Mouse (Mus musculus): ENCODE measurements at regions not wholly inside any gene's neighbourhood (a gene's known extent, or its start where the extent isn't known, plus 50 kb on each side); places are given as distances from the start of the nearest gene placed in this dataset.
A peak's percentile ranks its signal among the peaks of the same experiment; 100 is the strongest.

- Histone ChIP-seq H3K27me3 (replicated peaks; ENCODE audit: low read depth, poor library complexity, severe bottlenecking) (peaks cover 23% of the 10 kb centered on the region), H3K9me3 (no peaks in the 10 kb centered on the region), H3K4me1 (peaks cover 17% of the 10 kb centered on the region), H3K4me3 (peak overlapping the region; percentile 44), H3K27ac (replicated peaks) (peak overlapping the region; percentile 57; the same call in 1 of the 2 replicates), H3K36me3 (replicated peaks) (no peaks in the 10 kb centered on the region)
- peak; percentile 22 for DNase-seq (ENCODE audit: low spot score)
- WGBS, result 39% methylated on average over 22 of the region's 22 CpGs
Observed at GRCm38 (mm10) chr13:71104419-71105228, 263.0 kb upstream of the Adamts16 start.

GRCm38 (mm10) chr13:71084301-71084700, 242.7 kb upstream of the Adamts16 start:
- DNase-seq (ENCODE audit: low spot score), result no peak
- Histone ChIP-seq H3K4me3 (no peak overlapping the region), H3K27ac (replicated peaks) (no peak overlapping the region), H3K9me3 (no peaks in the 10 kb centered on the region), H3K27me3 (replicated peaks; ENCODE audit: low read depth, poor library complexity, severe bottlenecking) (no peaks in the 10 kb centered on the region), H3K36me3 (replicated peaks) (no peaks in the 10 kb centered on the region), H3K4me1 (peaks cover 20% of the 10 kb centered on the region)
- WGBS, result 50% methylated on average over 6 of the region's 6 CpGs

GRCm38 (mm10) chr13:71075916-71076315, 234.3 kb upstream of the Adamts16 start:
- H3K27me3 ChIP-seq (replicated peaks; ENCODE audit: low read depth, poor library complexity, severe bottlenecking), result 0 out of 2 replicates have a peak, but pooled peaks cover 4% of the 10 kb centered on the region
- H3K4me3 ChIP-seq, result no peak overlapping the region
- H3K4me1 ChIP-seq, result peaks cover 7% of the 10 kb centered on the region; the same call in 1 of the 2 replicates
- no peak overlapping the region for H3K27ac ChIP-seq (replicated peaks)
- H3K36me3 ChIP-seq (replicated peaks), result no peaks in the 10 kb centered on the region
- no peaks in the 10 kb centered on the region for H3K9me3 ChIP-seq
- DNase-seq (ENCODE audit: low spot score), result no peak
- WGBS, result 94% methylated on average over 4 of the region's 4 CpGs

GRCm38 (mm10) chr13:71074012-71074411, 232.4 kb upstream of the Adamts16 start:
- DNase-seq (ENCODE audit: low spot score), result peak; percentile 19
- H3K4me3 ChIP-seq, result no peak overlapping the region
- H3K36me3 ChIP-seq (replicated peaks), result no peaks in the 10 kb centered on the region
- H3K27ac ChIP-seq (replicated peaks), result no peak overlapping the region
- H3K9me3 ChIP-seq, result no peaks in the 10 kb centered on the region
- peaks cover 8% of the 10 kb centered on the region for H3K4me1 ChIP-seq
- 52% methylated on average over 10 of the region's 10 CpGs for WGBS
- H3K27me3 ChIP-seq (replicated peaks; ENCODE audit: low read depth, poor library complexity, severe bottlenecking), result 0 out of 2 replicates have a peak, but pooled peaks cover 4% of the 10 kb centered on the region

GRCm38 (mm10) chr13:71068757-71069201, 227.2 kb upstream of the Adamts16 start:
- 0 out of 2 replicates have a peak overlapping the region, but pooled peaks have one; percentile 21 for H3K4me3 ChIP-seq
- H3K27ac ChIP-seq (replicated peaks), result peak overlapping the region; percentile 63
- H3K36me3 ChIP-seq (replicated peaks), result no peaks in the 10 kb centered on the region
- WGBS, result 49% methylated on average over 11 of the region's 11 CpGs
- no peaks in the 10 kb centered on the region; the same call in 1 of the 2 replicates for H3K27me3 ChIP-seq (replicated peaks; ENCODE audit: low read depth, poor library complexity, severe bottlenecking)
- peaks cover 22% of the 10 kb centered on the region for H3K4me1 ChIP-seq
- peak; percentile 40 for DNase-seq (ENCODE audit: low spot score)
- no peaks in the 10 kb centered on the region for H3K9me3 ChIP-seq

GRCm38 (mm10) chr13:71068011-71068410, 226.4 kb upstream of the Adamts16 start:
- H3K27ac ChIP-seq (replicated peaks), result no peak overlapping the region
- peak; percentile 54 for DNase-seq (ENCODE audit: low spot score)
- H3K36me3 ChIP-seq (replicated peaks), result no peaks in the 10 kb centered on the region
- WGBS, result 23% methylated on average over 4 of the region's 4 CpGs
- no peak overlapping the region; the same call in 1 of the 2 replicates for H3K4me3 ChIP-seq
- no peaks in the 10 kb centered on the region; the same call in 1 of the 2 replicates for H3K27me3 ChIP-seq (replicated peaks; ENCODE audit: low read depth, poor library complexity, severe bottlenecking)
- peaks cover 22% of the 10 kb centered on the region for H3K4me1 ChIP-seq
- no peaks in the 10 kb centered on the region for H3K9me3 ChIP-seq

GRCm38 (mm10) chr13:71065568-71065967, 224.0 kb upstream of the Adamts16 start:
- Histone ChIP-seq H3K4me3 (no peak overlapping the region), H3K9me3 (no peaks in the 10 kb centered on the region), H3K27me3 (replicated peaks; ENCODE audit: low read depth, poor library complexity, severe bottlenecking) (no peaks in the 10 kb centered on the region; the same call in 1 of the 2 replicates), H3K27ac (replicated peaks) (no peak overlapping the region), H3K36me3 (replicated peaks) (no peaks in the 10 kb centered on the region), H3K4me1 (peaks cover 28% of the 10 kb centered on the region)
- no peak for DNase-seq (ENCODE audit: low spot score)
- WGBS, result 74% methylated on average over 1 of the region's 1 CpGs

- Histone ChIP-seq H3K27me3 (replicated peaks; ENCODE audit: low read depth, poor library complexity, severe bottlenecking) (no peaks in the 10 kb centered on the region; the same call in 1 of the 2 replicates), H3K27ac (replicated peaks) (no peak overlapping the region), H3K9me3 (no peaks in the 10 kb centered on the region), H3K4me1 (peaks cover 28% of the 10 kb centered on the region), H3K4me3 (no peak overlapping the region), H3K36me3 (replicated peaks) (no peaks in the 10 kb centered on the region)
- DNase-seq (ENCODE audit: low spot score), result no peak
- WGBS, result 83% methylated on average over 8 of the region's 8 CpGs
Observed at GRCm38 (mm10) chr13:71064590-71065307, 223.1 kb upstream of the Adamts16 start.

- 76% methylated on average over 21 of the region's 21 CpGs for WGBS
- Histone ChIP-seq H3K27me3 (replicated peaks; ENCODE audit: low read depth, poor library complexity, severe bottlenecking) (no peaks in the 10 kb centered on the region), H3K36me3 (replicated peaks) (no peaks in the 10 kb centered on the region), H3K9me3 (no peaks in the 10 kb centered on the region), H3K4me3 (no peak overlapping the region), H3K4me1 (0 out of 2 replicates have a peak, but pooled peaks cover 4% of the 10 kb centered on the region), H3K27ac (replicated peaks) (no peak overlapping the region)
- no peak for DNase-seq (ENCODE audit: low spot score)
Observed at GRCm38 (mm10) chr13:71053361-71054264, 212.0 kb upstream of the Adamts16 start.

- 35% methylated on average over 13 of the region's 13 CpGs for WGBS
- Histone ChIP-seq H3K27ac (replicated peaks) (no peak overlapping the region), H3K27me3 (replicated peaks; ENCODE audit: low read depth, poor library complexity, severe bottlenecking) (no peaks in the 10 kb centered on the region), H3K4me3 (no peak overlapping the region), H3K9me3 (no peaks in the 10 kb centered on the region), H3K4me1 (0 out of 2 replicates have a peak, but pooled peaks cover 4% of the 10 kb centered on the region), H3K36me3 (replicated peaks) (no peaks in the 10 kb centered on the region)
- peak; percentile 27 for DNase-seq (ENCODE audit: low spot score)
Observed at GRCm38 (mm10) chr13:71050646-71051045, 209.0 kb upstream of the Adamts16 start.

- H3K36me3 ChIP-seq (replicated peaks), result no peaks in the 10 kb centered on the region
- H3K4me1 ChIP-seq, result no peaks in the 10 kb centered on the region
- H3K27ac ChIP-seq (replicated peaks), result no peak overlapping the region
- no peak for DNase-seq (ENCODE audit: low spot score)
- H3K27me3 ChIP-seq (replicated peaks; ENCODE audit: low read depth, poor library complexity, severe bottlenecking), result no peaks in the 10 kb centered on the region
- H3K9me3 ChIP-seq, result no peaks in the 10 kb centered on the region
- H3K4me3 ChIP-seq, result no peak overlapping the region
- 82% methylated on average over 8 of the region's 8 CpGs for WGBS
Observed at GRCm38 (mm10) chr13:71036000-71036399, 194.4 kb upstream of the Adamts16 start.
